Mouse (Mus musculus): ENCODE measurements at regions not wholly inside any gene's neighbourhood (a gene's known extent, or its start where the extent isn't known, plus 50 kb on each side); places are given as distances from the start of the nearest gene placed in this dataset.
"Not testable (repeated sequence)": the region's sequence is repeated elsewhere in the genome, so short reads cannot be mapped to it uniquely, and the experiment has no call there.

DNA sequence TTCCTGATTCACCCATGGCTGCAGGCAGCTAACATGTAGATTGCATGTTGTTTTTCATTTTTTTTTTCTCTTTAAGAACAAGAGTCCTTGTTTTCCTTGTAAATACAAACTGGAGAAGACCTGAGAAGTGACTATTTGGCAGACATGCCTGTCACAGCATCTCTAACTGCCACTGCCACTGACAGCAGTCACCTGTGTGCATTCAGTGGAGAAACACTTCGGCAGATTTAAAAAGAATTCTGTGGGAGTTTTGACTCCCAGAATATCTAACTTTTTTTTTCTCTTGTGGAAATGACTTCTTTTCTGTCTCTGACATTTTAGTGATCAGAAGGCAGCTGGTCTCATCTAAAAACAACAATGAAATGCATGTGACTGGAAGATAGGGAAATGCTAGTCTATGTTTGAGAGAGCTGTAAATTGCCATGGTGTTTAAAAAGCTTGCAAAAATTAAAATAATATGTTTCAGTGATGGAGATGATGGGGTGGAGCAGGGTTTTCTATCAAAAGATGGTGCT lies 526.0 kb upstream of the Agtr1b start:
- no peak for DNase-seq (ENCODE audit: low spot score)

DNA sequence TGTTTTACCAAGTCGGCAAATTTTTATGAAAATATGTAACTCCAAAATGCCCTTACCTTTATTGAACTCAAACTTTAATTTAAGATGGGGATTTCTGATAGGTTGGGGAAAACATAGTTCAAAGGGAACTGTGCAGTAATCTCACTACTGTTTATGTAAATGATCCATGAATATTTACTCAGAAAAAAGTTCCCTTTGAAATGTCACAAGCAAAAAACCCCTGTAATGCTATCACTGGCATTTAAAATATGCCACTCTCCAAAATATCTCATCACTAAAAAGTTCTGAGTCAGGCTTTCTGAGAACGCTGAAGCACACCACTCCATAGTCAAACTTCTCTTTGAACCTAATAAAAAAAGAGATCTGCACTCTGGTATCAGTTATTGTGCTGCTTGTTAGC lies 497.3 kb upstream of the Agtr1b start:
- DNase-seq (ENCODE audit: low spot score), result no peak

DNA sequence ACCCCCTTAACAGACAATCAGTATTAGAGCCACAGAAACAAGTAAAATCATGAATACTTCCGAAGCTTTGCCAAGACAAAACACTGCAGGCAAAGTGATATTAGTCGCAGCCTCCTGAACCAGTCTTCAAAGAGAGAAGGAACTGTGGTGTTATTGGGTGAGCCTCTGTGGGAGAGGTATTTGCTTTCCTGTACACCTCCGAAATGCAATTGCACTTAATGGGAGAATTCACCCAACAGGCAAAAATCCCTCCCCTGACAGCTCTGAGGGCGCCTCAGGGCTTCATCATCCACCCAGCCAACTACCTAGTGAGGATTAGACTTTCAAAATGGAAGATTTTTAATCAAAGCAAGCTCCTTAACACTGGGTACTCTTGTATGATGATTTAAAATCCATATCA lies 464.1 kb upstream of the Agtr1b start:
- no peak for DNase-seq (ENCODE audit: low spot score)

DNA sequence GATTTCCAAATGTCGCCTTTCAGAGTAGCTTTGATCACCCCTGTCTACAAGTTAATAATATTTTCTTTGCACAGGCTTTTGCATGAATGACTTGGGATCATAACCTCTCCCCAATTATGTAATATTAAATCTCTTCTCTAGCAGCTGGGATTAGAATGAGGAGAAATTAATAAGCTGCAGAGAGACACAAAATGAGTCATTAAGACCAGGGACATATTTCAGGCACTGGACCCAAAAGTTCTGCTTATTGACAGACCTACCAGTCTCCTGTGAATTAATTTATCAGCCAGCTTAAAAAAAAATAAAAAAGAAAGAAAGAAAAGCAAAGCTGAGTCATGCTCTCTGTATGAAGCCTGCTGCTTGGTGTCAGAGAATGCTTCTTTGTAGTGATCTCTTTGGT lies 462.4 kb upstream of the Agtr1b start:
- DNase-seq (ENCODE audit: low spot score), result no peak

DNA sequence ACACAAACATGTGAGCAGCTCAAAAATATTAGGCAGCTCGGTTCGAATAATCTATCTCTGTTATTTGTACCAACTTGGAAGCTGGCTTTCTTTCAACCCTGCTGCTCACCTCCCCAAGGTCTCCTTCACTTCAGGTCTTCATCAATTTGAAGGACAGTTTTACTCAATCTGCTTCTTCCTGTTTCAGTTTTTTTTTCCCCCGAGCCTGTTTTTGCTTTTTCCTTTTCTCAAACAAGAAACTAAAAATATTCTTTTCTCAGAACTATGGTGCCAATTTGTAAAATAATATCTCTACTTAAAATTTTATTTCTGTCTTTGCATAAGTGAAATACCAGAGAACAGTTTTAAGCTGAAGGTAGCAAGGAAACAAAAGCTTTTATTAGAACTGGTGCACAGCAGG lies 461.8 kb upstream of the Agtr1b start:
- no peak for DNase-seq (ENCODE audit: low spot score)

DNA sequence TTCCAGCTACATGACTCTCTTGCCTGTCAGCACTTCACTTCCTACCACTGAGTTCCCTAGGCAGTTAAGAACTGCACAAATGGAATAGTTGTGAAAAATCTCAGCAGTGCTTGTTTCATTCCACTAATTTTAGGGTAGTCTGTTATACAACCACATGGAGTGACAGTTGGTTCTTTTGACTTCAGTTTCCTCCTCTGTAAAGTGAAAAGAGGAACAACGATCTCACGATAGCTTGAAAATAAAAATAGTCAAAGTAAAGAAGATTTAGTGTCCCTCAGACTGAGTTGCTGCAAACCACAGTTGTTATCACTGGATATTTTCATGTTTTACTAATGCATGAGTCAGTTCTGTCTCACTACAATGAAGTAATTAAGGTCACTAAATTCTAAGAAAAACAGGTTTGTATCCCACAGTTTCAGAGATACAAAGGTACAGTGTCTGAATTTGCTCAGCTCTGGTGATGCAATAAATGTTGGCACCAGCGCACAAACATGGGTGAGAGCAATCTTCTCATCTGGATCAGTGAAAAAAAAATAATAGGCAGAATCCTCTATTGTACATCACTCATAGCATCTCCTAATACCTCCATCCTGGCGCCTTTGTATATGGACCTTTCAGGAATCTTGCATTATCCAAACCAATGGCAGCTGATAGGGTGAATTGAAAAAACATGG lies 458.8 kb upstream of the Agtr1b start:
- DNase-seq (ENCODE audit: low spot score), result no peak

DNA sequence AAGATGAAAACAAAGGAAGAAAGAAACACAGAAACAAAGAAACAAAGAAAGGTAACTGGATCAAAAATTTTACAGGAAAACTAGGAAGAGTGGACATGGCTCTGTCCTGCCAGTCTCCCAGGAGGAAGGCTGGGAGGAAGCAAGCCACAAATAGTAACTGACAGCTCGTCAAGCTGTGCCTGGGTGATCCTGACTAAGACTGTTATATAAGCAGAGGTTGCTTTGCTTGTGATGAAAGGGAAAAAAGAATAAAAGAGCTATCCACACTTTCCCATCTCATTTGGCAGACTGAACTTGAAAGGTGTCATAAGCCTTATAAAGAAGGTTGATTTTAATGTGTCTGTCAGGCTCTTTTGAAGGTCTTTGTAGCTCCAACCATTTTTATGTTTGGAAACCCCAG lies 455.2 kb upstream of the Agtr1b start:
- no peak for DNase-seq (ENCODE audit: low spot score)

DNA sequence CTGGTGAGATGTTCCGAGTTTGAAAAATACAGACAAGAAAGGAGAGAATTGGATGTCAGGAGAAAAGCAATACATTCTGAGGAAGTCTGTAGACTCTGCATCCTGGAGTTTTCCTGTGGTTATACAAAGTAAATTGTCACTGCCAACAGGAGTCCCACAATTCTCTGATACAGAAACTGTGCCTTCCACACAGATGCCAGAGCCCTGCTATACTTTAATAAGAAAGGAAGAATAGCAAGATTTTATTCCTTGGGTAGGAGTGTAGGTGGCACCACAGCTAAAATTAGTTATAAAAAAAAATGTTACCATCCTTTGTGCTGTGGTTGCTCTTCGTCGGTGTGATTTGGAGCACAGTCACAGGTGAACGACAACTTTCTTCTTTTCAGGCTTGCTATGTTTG lies 454.7 kb upstream of the Agtr1b start:
- DNase-seq (ENCODE audit: low spot score), result no peak

DNA sequence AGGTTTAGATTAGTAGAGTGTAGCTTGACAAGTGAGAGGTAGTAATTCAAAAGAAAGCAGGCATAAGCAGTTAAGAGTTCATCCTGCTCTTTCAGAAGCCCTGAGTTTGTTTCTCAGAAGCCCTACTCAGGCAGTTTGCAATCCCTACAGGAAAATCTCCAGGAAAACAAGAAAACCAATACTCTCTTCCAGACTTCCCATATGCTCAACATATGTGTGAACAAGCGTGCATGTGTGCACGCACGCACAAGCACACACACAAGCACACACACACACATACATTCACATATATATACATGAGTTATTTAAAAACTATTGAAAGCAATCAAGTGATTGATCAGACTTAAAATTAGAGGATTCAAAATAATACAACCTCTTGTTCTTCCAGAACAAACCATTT lies 453.1 kb upstream of the Agtr1b start:
- DNase-seq (ENCODE audit: low spot score), result no peak

DNA sequence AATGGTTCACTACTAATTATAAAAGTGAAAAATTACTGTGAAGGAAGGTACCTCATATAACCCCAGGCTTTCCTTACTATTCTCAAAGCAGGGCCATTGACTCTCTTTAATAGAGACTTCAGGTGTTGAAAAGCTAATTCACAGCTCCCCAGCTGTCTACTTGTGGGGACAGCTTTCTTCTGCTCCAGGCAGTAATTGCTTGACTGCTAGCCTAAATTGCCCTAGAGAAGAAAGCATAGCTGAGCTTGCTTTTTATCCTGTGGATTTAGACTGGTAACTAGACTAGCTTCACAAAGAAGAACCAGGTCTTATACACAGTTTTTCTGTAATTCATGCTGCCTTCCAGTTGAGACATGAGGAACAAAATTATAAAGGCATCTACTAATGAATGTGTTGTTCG lies 452.6 kb upstream of the Agtr1b start:
- no peak for DNase-seq (ENCODE audit: low spot score)

DNA sequence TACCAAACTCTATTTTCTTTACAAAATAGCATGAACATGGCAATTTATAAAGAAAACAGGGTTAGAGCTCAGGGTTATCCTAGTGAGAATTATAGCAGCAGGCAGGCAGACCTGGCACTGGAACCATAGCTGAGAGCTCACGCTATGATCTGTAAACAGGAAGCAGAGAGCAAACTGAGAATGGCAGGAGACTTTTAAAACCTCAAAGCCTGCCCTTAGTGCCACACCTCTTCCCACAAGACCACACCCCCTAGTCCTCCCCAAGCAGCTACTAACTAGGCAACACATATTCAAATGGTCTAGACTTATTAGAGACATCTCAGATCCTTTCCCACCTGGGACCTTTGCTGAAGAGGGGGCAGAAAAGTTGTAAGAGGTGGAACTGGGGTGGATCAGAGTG lies 449.6 kb upstream of the Agtr1b start:
- DNase-seq (ENCODE audit: low spot score), result no peak

DNA sequence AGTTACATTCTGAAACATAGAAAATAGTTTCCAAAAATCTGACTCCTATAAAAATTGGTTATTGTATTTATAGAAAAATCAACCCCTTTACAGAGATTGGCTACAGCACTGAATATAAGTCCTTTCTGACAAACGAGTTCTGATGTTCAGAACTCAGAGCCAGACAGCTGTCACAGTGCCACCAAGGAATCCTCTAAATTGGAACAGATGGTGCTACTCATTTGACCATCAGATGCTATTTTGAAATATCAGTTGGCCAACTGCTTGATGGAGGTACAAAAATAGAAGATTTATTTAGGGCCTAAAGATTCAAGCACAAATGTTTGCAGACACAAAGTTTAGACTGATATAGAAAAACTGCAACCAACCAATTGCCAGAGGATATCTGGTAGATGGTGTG lies 427.3 kb upstream of the Agtr1b start:
- no peak for DNase-seq (ENCODE audit: low spot score)

DNA sequence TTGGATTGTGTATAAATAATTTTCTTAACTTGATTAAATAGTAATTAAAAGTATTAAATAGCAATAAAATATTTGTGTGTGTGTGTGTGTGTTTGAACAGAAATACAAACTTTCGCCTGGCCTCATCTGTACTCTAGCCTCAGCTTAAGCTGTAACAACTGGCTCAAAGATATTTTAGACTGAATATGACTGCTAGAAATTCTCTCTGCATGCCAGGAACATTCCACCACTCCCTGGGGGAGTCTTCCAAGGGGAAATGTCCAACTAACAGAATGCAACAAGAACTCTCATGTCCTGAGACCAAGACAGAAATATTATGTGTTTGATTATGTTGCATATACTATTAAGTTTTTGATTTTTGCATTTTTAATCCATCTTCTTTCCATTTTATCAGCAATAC lies 425.5 kb upstream of the Agtr1b start:
- DNase-seq (ENCODE audit: low spot score), result peak; percentile 4

DNA sequence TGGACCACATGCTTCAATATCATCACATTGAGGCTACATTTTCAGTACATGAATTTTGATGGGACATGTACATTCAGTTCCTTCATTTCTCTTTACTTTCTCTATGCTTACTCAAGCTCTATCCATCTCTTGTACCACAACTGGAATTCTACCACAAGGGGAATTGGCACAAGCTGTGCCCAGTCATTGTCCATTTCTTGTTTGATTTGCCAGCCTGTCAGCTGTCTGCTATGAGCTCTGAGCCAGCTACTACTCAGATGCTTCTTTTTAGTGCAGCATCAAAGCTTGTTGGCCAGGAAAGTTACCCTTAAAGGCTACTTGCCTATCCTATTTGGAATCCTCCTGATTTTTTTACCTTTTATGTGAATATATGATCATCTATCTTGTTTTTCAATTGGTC lies 410.9 kb upstream of the Agtr1b start:
- DNase-seq (ENCODE audit: low spot score), result no peak

DNA sequence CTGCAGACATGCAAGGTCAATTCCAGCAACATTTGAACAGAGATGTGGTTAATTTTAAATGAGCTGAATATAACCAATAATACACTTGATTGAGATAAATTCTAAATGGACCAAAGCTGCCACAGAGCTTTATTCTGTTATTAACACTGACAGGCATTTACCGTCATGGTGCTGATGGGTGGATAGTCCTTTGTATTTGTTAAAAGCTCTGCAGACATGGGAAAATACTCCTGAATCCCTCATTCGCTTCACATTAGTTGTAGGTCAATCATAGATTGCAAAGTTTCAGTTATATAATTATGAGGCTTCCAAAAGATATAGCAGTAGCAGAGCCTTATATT lies 410.0 kb upstream of the Agtr1b start:
- DNase-seq (ENCODE audit: low spot score), result no peak

DNA sequence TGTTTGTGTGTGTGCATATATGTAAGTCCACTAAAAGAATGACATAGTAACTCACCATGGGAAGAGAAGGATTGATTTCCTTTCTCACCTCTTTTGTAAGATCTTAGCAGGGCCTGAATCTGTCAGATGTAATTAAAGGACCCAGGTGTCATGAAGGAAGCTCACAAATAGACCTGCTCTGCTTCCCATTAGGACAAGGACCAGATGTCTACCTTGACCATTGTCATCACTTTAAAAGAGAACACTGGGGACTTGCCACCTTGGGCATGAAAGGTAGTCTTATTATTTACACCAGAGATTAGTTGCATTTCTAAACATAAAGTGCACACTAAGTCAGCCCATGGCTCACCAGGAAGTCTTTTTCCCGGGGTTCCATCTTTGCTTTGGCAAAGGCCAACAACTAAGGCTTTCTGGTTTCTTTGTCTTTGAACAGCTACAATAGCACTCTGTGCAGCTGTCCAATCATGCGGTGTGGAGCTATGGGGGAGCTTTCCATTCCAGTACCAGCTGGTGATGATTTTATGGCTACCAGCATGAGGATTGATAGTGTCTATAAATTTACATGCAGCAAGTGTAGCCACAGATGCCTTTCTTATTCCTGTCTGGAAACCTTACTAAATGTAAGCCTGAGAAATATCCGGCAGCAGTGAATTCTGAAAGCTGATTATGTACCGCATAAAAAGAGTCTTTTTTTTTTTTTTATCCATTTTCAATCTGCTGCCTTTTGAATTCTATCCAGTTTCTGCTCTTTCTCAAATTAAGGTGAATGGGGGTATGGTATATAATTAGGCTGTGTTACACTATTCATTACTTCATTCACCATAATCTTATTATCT lies 409.4 kb upstream of the Agtr1b start:
- DNase-seq (ENCODE audit: low spot score), result no peak

DNA sequence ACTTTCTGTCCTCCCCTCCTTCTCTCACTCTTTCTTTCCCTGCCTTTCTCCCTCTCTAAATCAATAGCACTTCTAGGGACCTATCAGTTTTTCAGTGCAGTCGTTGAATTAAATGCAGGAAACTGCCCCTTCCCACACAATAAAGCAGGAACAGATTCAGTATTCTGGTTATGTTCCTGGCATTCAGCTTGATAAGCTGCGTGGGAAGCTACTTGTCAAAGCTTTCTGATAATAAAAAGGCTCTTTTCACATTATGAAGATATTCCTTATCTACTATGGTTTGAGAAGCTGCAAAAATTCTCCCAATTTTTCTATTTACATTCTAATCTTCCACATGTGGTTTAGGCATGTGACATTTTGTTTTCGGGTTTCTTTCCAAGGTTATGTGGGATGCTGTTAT lies 367.3 kb upstream of the Agtr1b start:
- DNase-seq (ENCODE audit: low spot score), result no peak

DNA sequence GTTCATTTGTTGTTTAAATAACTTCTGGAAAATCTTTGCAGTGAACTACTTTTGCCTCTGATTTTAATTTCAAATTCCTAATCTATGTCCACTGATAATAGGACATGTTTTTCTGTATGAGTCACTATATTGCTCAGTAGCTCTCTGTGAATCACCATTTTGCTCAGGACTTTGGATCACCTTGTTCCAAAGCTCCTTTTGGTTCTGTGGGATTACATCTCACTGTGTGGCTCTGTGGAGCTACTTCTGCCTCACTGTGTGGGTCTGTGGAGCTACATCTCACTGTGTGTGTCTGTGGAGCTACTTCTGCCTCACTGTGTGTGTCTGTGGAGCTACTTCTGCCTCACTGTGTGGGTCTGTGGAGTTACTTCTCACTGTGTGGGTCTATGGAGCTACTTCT lies 365.0 kb upstream of the Agtr1b start:
- DNase-seq (ENCODE audit: low spot score), result no peak

DNA sequence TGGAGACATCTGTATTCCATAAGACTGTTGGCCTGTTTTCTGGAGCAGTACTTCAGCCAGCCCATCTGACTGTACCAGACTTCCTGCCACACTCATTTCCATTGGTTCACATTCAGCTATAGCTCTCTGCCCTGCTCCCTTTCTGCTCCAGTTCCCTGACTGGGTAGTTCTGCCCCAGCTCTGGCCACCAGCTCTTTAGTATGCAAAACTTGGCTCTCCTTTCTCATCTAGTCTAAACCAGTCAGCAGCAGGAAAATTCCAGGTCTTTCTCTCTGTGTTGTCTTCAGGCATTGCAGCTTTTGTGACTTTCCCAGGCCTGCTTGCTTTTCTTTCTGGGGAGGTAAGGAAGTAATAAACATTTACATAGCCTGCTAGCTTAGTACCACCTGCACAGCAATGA lies 363.5 kb upstream of the Agtr1b start:
- no peak for DNase-seq (ENCODE audit: low spot score)

DNA sequence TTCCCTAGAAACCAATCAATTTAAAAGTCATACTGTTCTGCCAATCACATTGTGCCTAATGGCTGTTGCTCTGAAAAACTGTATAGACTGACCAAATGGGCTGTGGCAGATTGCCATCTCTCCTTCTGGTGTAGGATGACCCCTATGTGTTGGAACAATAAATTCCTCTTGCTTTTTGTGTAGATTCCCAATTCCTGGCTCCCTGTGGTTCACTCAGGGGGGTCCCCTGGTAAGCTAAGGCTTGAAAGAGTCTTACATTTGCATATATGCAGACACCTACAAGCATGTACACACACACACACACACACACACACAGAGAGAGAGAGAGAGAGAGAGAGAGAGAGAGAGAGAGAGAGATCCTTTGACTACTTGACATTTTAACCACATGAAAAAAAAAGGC lies 362.8 kb upstream of the Agtr1b start:
- DNase-seq (ENCODE audit: low spot score), result not testable (repeated sequence)

DNA sequence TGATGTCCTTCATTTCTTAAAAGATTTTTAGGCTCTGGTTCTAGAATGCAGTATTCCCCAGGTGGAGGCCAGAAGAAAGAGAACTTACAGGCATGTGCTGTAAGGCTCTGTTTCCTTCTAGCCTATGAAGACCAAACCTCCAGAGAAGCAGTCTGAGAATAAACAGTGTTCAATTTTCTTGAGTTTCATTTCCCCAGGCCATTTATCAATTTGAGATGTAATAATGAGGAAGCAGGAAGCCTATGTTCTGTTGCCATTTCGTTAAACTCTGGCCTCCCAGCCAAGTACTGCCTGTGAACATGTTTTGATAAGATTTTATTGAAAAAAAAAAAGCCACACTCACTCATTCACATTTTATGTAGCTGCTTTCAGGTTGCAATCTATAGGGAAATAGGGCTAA lies 347.7 kb upstream of the Agtr1b start:
- no peak for DNase-seq (ENCODE audit: low spot score)

DNA sequence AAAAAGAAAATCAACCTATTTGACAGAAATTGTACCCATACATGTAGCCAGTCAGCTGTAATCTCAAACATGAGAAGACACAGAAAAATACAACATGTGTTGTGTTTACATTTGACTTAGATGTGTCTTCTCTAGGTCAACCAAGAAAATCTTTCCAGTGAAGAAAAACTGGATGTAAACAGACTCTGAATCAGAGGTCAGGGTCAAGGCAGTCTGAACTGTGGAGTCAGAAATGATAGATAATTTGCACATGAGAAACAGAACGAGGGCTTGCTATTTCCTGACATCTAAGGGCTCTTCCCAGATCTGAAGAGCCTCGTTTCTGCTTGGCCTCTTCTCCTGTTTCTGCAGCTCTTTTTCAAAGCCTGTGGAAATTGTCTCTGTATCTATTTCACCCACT lies 342.7 kb upstream of the Agtr1b start:
- DNase-seq (ENCODE audit: low spot score), result no peak

DNA sequence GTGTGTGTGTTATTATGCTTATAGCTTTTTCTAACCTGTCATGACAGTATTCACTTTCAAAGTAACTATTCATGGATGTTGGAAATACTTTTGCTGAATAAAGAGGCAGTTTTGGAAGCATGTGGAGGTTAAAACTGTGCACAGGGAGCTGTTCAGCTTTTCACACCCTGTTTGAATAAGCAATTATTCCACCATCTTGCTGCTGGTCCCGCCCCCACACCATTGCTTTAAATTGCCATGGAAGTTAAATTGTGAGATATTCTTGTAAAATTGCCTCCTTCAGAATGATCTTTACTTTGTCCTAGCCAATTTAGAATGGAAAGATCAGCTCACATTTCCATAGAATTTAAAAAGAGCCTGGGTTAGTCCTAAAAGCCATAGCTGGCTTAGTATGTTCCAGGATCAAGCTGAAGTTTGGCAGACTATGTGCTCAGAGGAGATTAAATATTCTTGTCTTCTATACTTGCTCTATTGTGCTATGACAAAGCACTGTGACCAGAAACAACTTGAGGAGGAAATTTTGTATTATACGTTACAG lies 328.4 kb upstream of the Agtr1b start:
- DNase-seq (ENCODE audit: low spot score), result no peak
